Comparison of ENCODE assay signal across 11 mouse cellular contexts in genomic region chr3:22121741-22122140, GRCm38 (mm10). TPM values are rescaled to one million over a fixed set of nuclear protein-coding genes. Genes with fewer than 3 reads are reported as not detected.
DNase-seq lines count a peak whose midpoint lies in the region; ATAC-seq and TF ChIP-seq lines count a peak whose summit lies in the region.
"Had no signal": no experiment of that assay in that cellular context is flagged by ENCODE, and none has a peak within 500 bp of the region (broad histone marks: within the 10 kb centered on the region; RNA-seq: fewer than 3 reads in every experiment).

No protein-coding gene starts in this region.

- no peak for ATAC-seq in hindbrain, embryonic 11.5 days (ENCODE audit: low FRiP score)
- no peak for ATAC-seq in hindbrain, embryonic 13.5 days (ENCODE audit: low FRiP score)
- no peak for ATAC-seq in heart, embryonic 15.5 days (replicated peaks; ENCODE audit: insufficient number of reproducible peaks, insufficient read depth, low FRiP score, low read depth)
- ATAC-seq in stomach, postnatal 0 days (ENCODE audit: low FRiP score, low TSS enrichment): no peak

- no peak overlapping the region for H3K4me2 ChIP-seq in hindbrain, embryonic 11.5 days (replicated peaks; ENCODE audit: low read depth, low read length)
- no peak overlapping the region for H3K4me2 ChIP-seq in hindbrain, embryonic 13.5 days
- no peak overlapping the region for H3K4me2 ChIP-seq in heart, embryonic 15.5 days
- H3K4me2 ChIP-seq in stomach, postnatal 0 days (replicated peaks; ENCODE audit: low read depth): no peak overlapping the region
- H3K4me2 ChIP-seq: embryonic facial prominence, embryonic 13.5 days; stomach, embryonic 15.5 days had no signal

- TF ChIP-seq EP300 in stomach, postnatal 0 days (optimal IDR thresholded peaks at IDR 0.05): no peak

- H3K9me3 ChIP-seq in hindbrain, embryonic 11.5 days (ENCODE audit: control insufficient read depth, low read length): no peaks in the 10 kb centered on the region
- no peaks in the 10 kb centered on the region for H3K9me3 ChIP-seq in hindbrain, embryonic 13.5 days
- H3K9me3 ChIP-seq in ES-E14 (ENCODE audit: control insufficient read depth, insufficient read depth, low read depth, low read length): no peaks in the 10 kb centered on the region; the same call in 1 of the 2 replicates
- H3K9me3 ChIP-seq in heart, embryonic 15.5 days (replicated peaks): no peaks in the 10 kb centered on the region
- H3K9me3 ChIP-seq in stomach, postnatal 0 days (ENCODE audit: control insufficient read depth, low read length): no peaks in the 10 kb centered on the region
- H3K9me3 ChIP-seq: embryonic facial prominence, embryonic 13.5 days; stomach, embryonic 15.5 days had no signal

- peak; percentile 8 for DNase-seq in hindbrain, embryonic 11.5 days (ENCODE audit: low spot score)
- peak; percentile 80 for DNase-seq in ES-E14 (ENCODE audit: low read depth, low spot score)
- peak; percentile 44 for DNase-seq in testis, postnatal 10 days (ENCODE audit: low spot score)
- DNase-seq in layer of hippocampus, adult 8-10 months (ENCODE audit: low spot score in 2 of 2): no peak
- DNase-seq in stomach, postnatal 0 days (ENCODE audit: low spot score): no peak
- DNase-seq: cerebellum, adult 11-12 months; right cerebral cortex, adult 18-20 months had no signal

- no peak for TF ChIP-seq CTCF in stomach, postnatal 0 days (IDR thresholded peaks at IDR 0.05; ENCODE audit: low read depth)

- H3K4me1 ChIP-seq in hindbrain, embryonic 11.5 days (replicated peaks; ENCODE audit: control insufficient read depth, insufficient read depth, low read length): no peaks in the 10 kb centered on the region
- peaks cover 21% of the 10 kb centered on the region for H3K4me1 ChIP-seq in hindbrain, embryonic 13.5 days (replicated peaks)
- H3K4me1 ChIP-seq in ES-E14 (ENCODE audit: control insufficient read depth in 2 of 2, insufficient read depth in 2 of 2, low read length in 2 of 2, poor library complexity in 1 of 2): peaks cover 25 to 33% of the 10 kb centered on the region in 2 experiments
- peaks cover 29% of the 10 kb centered on the region for H3K4me1 ChIP-seq in heart, embryonic 15.5 days (replicated peaks)
- no peaks in the 10 kb centered on the region for H3K4me1 ChIP-seq in stomach, postnatal 0 days (replicated peaks; ENCODE audit: control insufficient read depth, insufficient read depth)

- no peak overlapping the region for H3K27ac ChIP-seq in hindbrain, embryonic 11.5 days (ENCODE audit: low read depth, low read length)
- H3K27ac ChIP-seq in hindbrain, embryonic 13.5 days: no peak overlapping the region
- H3K27ac ChIP-seq in ES-E14 (ENCODE audit: insufficient read depth, low read depth, low read length, poor library complexity, severe bottlenecking): peak overlapping the region; percentile 92
- H3K27ac ChIP-seq in heart, embryonic 15.5 days: 0 out of 2 replicates have a peak overlapping the region, but pooled peaks have one; percentile 20
- H3K27ac ChIP-seq in stomach, postnatal 0 days (replicated peaks): no peak overlapping the region
- H3K27ac ChIP-seq: embryonic facial prominence, embryonic 13.5 days; stomach, embryonic 15.5 days had no signal

- no peak overlapping the region for H3K4me3 ChIP-seq in hindbrain, embryonic 11.5 days (ENCODE audit: low read depth, low read length)
- no peak overlapping the region for H3K4me3 ChIP-seq in hindbrain, embryonic 13.5 days
- H3K4me3 ChIP-seq in ES-E14 (ENCODE audit: insufficient read depth in 1 of 2, low read depth in 1 of 2, low read length in 2 of 2, poor library complexity in 1 of 2, severe bottlenecking in 1 of 2): peak overlapping the region; percentile 20
- H3K4me3 ChIP-seq in heart, embryonic 15.5 days: no peak overlapping the region
- H3K4me3 ChIP-seq in stomach, postnatal 0 days (ENCODE audit: low read depth, low read length): no peak overlapping the region
- H3K4me3 ChIP-seq: embryonic facial prominence, embryonic 13.5 days; stomach, embryonic 15.5 days had no signal

- WGBS in hindbrain, embryonic 11.5 days: 34% methylated on average over 3 of the region's 3 CpGs
- 56% methylated on average over 3 of the region's 3 CpGs for WGBS in hindbrain, embryonic 13.5 days
- WGBS in heart, embryonic 15.5 days: 47% methylated on average over 3 of the region's 3 CpGs
- WGBS in stomach, postnatal 0 days: 63% methylated on average over 3 of the region's 3 CpGs

- no peaks in the 10 kb centered on the region for H3K36me3 ChIP-seq in hindbrain, embryonic 11.5 days (ENCODE audit: control insufficient read depth, insufficient read depth, low read length)
- no peaks in the 10 kb centered on the region for H3K36me3 ChIP-seq in hindbrain, embryonic 13.5 days
- H3K36me3 ChIP-seq in ES-E14 (ENCODE audit: control insufficient read depth, insufficient read depth, low read length, poor library complexity, severe bottlenecking): peaks cover 4% of the 10 kb centered on the region; the same call in 1 of the 2 replicates
- no peaks in the 10 kb centered on the region for H3K36me3 ChIP-seq in heart, embryonic 15.5 days
- H3K36me3 ChIP-seq in stomach, postnatal 0 days (ENCODE audit: control insufficient read depth, insufficient read depth, low read length): no peaks in the 10 kb centered on the region
- H3K36me3 ChIP-seq: embryonic facial prominence, embryonic 13.5 days; stomach, embryonic 15.5 days had no signal

- in situ Hi-C loops in ES-E14 (cut with MboI; ENCODE audit: low sequenced_read_pairs in 2 of 2, unreplicated experiment in 2 of 2): no loop called here

- no peaks in the 10 kb centered on the region for H3K27me3 ChIP-seq in hindbrain, embryonic 11.5 days (ENCODE audit: control insufficient read depth, insufficient read depth, low read length)
- H3K27me3 ChIP-seq in hindbrain, embryonic 13.5 days: no peaks in the 10 kb centered on the region
- H3K27me3 ChIP-seq in heart, embryonic 15.5 days: no peaks in the 10 kb centered on the region
- no peaks in the 10 kb centered on the region for H3K27me3 ChIP-seq in stomach, postnatal 0 days (ENCODE audit: control insufficient read depth, insufficient read depth, low read length)
- H3K27me3 ChIP-seq: embryonic facial prominence, embryonic 13.5 days; stomach, embryonic 15.5 days had no signal

- H3K9ac ChIP-seq in hindbrain, embryonic 11.5 days (ENCODE audit: low read depth, low read length): no peak overlapping the region
- no peak overlapping the region for H3K9ac ChIP-seq in hindbrain, embryonic 13.5 days
- H3K9ac ChIP-seq in ES-E14 (ENCODE audit: insufficient read depth, low read depth, low read length, poor library complexity, severe bottlenecking): peak overlapping the region; percentile 30; the same call in 1 of the 2 replicates
- H3K9ac ChIP-seq in heart, embryonic 15.5 days: no peak overlapping the region
- H3K9ac ChIP-seq in stomach, postnatal 0 days (ENCODE audit: low read length): no peak overlapping the region
- H3K9ac ChIP-seq: embryonic facial prominence, embryonic 13.5 days; stomach, embryonic 15.5 days had no signal

TF ChIP-seq in ES-E14, 5 proteins besides CTCF, POLR2A, EP300 and RAD21:
- TF ChIP-seq CHD2 (IDR thresholded peaks at IDR 0.05; ENCODE audit: low read depth, low read length) (peak; percentile 48), ZC3H11A (IDR thresholded peaks at IDR 0.05; ENCODE audit: borderline replicate concordance, low read depth, low read length) (no peak), ZNF384 (IDR thresholded peaks at IDR 0.05; ENCODE audit: low read depth, low read length) (0 out of 2 replicates have a peak, but pooled peaks have one; percentile 39)

RNA-seq across cellular contexts. Expression of gene Tbl1xr1, which starts 45.3 kb away (rescaled TPM):
- 24.1 and 35.8 TPM in 2 replicates for polyA plus RNA-seq in hindbrain, embryonic 11.5 days (2014; fragmentation: Nextera tagmentation; extraction: Ambion mirVana)
- 17.4 and 18.8 TPM in 2 replicates for polyA plus RNA-seq in hindbrain, embryonic 13.5 days (2015; fragmentation: Nextera tagmentation; extraction: Ambion mirVana)
- total RNA-seq in ES-E14 (2012; rRNA removed): 64.6 and 71.0 TPM in 2 replicates
- polyA plus RNA-seq in heart, embryonic 15.5 days (2015; fragmentation: Nextera tagmentation; extraction: Ambion mirVana): 10.0 and 13.2 TPM in 2 replicates
- total RNA-seq in layer of hippocampus, adult 8-10 months (2022): 100 to 1,000 TPM; 130 to 150 (median 140) TPM
- polyA plus RNA-seq in stomach, postnatal 0 days (2015; fragmentation: Nextera tagmentation; extraction: Ambion mirVana): 7.5 and 9.6 TPM in 2 replicates

Comparison
In these comparisons a context has a peak if more than half of its experiments do, and no peak if none do; other contexts are left out.
1. DNase-seq: peak in hindbrain, embryonic 11.5 days (single experiment), ES-E14 (single experiment) and testis, postnatal 10 days (single experiment); none in layer of hippocampus, adult 8-10 months (0 of 2) and stomach, postnatal 0 days (single experiment).
2. H3K27ac ChIP-seq: peak in ES-E14 (single experiment) and heart, embryonic 15.5 days (single experiment); none in hindbrain, embryonic 11.5 days (single experiment), hindbrain, embryonic 13.5 days (single experiment) and stomach, postnatal 0 days (single experiment).
3. H3K4me3 ChIP-seq: peak in ES-E14 (2 of 2); none in hindbrain, embryonic 11.5 days (single experiment), hindbrain, embryonic 13.5 days (single experiment), heart, embryonic 15.5 days (single experiment) and stomach, postnatal 0 days (single experiment).